Mouse (Mus musculus): ENCODE data around the gene Mrc2. TPM values are rescaled to one million over a fixed set of nuclear protein-coding genes. Genes with fewer than 3 reads are reported as not detected.

Gene Mrc2
- 10.7 and 12.4 TPM in 2 replicates for polyA plus RNA-seq (2015; fragmentation: Nextera tagmentation; extraction: Ambion mirVana)

DNA sequence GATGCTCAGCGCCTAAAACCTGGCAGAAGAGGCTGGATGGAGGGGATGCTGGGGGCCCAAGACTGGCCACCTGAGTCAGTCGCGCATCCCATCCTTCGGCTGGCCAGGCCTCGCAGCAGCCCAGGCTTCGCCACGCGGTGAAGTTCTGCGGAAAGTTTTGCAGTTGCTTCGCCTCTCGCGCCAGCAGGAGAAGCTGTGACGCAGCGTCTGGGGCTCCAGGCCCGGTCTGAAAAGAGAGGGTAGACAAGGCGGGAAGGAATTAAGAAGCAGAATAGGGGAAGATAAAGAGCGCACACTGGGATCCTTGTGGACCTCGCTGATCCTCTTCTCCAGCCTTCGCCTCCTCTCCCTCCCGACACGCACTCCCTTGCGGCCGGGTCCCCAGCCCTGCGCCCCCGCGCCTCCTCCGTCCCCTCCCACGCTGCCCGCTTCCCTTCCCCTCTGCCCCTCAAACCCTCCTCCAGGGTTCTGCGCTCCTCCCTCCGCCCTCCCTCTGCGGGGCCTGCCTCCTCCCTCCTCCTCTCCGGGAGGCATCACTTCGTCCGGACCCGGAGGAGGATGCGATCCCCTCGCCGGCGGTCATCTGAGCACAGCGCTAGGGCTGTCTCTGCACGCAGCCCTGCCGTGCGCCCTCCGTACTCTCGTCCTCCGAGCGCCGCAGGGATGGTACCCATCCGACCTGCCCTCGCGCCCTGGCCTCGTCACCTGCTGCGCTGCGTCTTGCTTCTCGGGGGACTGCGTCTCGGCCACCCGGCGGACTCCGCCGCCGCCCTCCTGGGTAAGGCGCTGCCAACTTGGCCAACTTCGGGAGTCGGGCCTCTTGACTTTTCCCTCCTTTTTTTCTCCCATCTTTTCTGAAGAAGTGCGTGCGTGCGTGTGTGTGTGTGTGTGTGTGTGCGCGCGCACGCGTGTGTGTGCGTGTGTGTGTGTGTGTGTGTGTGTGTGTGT lies at the start of gene Mrc2:
TSS of gene Mrc2 (plus strand) at position 520 of the 948 bp plus-strand sequence.
- peak within 1 kb of the TSS; percentile 69 for H3K9ac ChIP-seq
- no peaks in the 10 kb centered on the region for H3K9me3 ChIP-seq
- under 1% methylated on average over 72 of the region's 75 CpGs for WGBS
- ATAC-seq (ENCODE audit: insufficient read depth, low FRiP score, low read depth) = peak; percentile 74
- H3K36me3 ChIP-seq = no peaks in the 10 kb centered on the region
- peak within 1 kb of the TSS; percentile 93 for H3K27ac ChIP-seq
- peak within 1 kb of the TSS; percentile 88 for H3K4me2 ChIP-seq
- H3K27me3 ChIP-seq (replicated peaks) = 0 out of 2 replicates have a peak, but pooled peaks cover 10% of the 10 kb centered on the region
- peaks cover 26% of the 10 kb centered on the region; the same call in 1 of the 2 replicates for H3K4me1 ChIP-seq
- peak within 1 kb of the TSS; percentile 64 for H3K4me3 ChIP-seq (replicated peaks)

DNA sequence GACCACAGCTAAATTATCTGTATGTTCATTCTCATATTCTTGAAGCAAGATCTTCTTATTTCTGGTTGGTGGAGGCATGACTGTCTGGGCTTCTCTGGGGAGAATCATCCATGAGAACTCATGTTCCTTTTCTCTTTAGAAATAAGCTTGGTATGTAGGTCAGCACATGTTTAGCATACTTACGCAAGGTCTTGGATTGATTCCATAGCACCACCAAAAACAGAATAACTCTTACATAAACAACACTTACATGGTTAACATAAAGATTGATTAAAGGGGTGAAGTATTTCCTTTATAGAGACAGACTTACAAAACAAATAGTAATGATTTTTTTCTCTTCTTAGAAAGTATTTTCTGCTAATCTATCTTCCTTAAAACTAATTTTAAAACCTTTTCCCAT lies 46.1 kb upstream of the Mrc2 start:
- WGBS = 62% methylated on average over 1 of the region's 1 CpGs
- peaks cover 29% of the 10 kb centered on the region for H3K36me3 ChIP-seq

DNA sequence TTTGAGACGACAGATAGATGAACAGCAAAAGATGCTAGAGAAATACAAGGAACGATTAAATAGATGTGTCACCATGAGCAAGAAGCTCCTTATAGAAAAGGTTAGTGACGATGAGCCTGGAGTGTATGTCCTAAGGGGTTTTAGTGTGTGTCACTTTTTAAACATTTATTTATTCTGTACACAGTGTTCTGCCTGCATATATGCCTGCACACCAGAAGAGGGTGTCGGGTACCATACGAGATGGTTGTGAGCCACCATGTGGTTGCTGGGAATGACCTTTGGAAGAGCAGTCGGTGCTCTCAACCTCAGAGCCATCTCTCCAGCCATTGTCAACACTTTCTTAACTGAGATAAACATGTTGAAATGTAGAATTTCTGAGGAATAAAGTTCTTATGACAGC lies 45.7 kb upstream of the Mrc2 start:
- Histone ChIP-seq H3K9me3 (no peaks in the 10 kb centered on the region), H3K36me3 (peaks cover 29% of the 10 kb centered on the region), H3K4me3 (replicated peaks) (no peak overlapping the region), H3K27me3 (replicated peaks) (no peaks in the 10 kb centered on the region), H3K4me1 (no peaks in the 10 kb centered on the region), H3K27ac (no peak overlapping the region), H3K4me2 (no peak overlapping the region), H3K9ac (no peak overlapping the region)
- ATAC-seq (ENCODE audit: insufficient read depth, low FRiP score, low read depth) = no peak
- 86% methylated on average over 6 of the region's 6 CpGs for WGBS

More for the DNA sequence above, 46.1 kb upstream of the Mrc2 start:
- H3K4me1 ChIP-seq = no peaks in the 10 kb centered on the region
- no peak for ATAC-seq (ENCODE audit: insufficient read depth, low FRiP score, low read depth)
- H3K27me3 ChIP-seq (replicated peaks) = no peaks in the 10 kb centered on the region
- H3K27ac ChIP-seq = no peak overlapping the region
- no peak overlapping the region for H3K4me3 ChIP-seq (replicated peaks)
- H3K4me2 ChIP-seq = no peak overlapping the region
- no peaks in the 10 kb centered on the region for H3K9me3 ChIP-seq
- no peak overlapping the region for H3K9ac ChIP-seq

DNA sequence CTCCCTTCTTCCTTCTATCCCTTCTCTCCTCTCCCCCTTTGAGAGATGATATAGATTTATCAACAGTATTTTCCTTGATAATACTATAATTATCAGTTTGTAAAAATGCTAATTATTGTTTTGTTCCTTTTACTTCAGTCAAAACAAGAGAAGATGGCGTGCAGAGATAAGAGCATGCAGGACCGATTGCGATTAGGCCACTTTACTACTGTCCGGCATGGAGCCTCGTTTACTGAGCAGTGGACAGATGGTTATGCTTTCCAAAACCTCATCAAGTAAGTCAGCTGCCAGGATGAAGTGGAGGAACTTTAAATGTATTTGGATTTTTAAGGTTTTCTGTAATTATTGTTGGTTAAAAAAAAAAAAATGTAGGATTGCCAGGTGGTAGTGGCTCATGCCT lies 45.1 kb upstream of the Mrc2 start:
- no peak for ATAC-seq (ENCODE audit: insufficient read depth, low FRiP score, low read depth)
- Histone ChIP-seq H3K4me3 (replicated peaks) (no peak overlapping the region), H3K9ac (no peak overlapping the region), H3K9me3 (no peaks in the 10 kb centered on the region), H3K27ac (no peak overlapping the region), H3K27me3 (replicated peaks) (no peaks in the 10 kb centered on the region), H3K4me1 (no peaks in the 10 kb centered on the region), H3K4me2 (no peak overlapping the region), H3K36me3 (peaks cover 26% of the 10 kb centered on the region)
- WGBS = 95% methylated on average over 5 of the region's 5 CpGs

DNA sequence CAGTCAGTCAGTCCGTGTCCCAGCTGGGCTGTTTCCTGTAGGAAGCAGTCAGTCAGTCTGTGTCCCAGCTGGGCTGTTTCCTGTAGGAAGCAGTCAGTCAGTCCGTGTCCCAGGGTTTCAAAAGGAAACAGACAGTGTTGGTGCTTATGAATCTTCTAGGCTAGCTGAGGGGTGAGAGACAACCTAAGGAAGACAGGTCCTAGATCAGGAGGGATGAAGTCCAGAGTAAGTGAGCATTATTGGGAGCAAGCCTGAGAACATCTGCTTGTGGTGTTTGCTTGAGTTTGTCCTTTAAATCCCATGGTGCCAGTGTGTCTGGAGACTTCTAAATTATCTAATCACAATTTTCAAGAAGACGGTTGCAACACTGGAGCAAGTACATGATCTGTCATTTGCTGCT lies 32.7 kb upstream of the Mrc2 start:
- ATAC-seq (ENCODE audit: insufficient read depth, low FRiP score, low read depth) = no peak
- H3K9ac ChIP-seq = no peak overlapping the region
- no peak overlapping the region for H3K4me3 ChIP-seq (replicated peaks)
- H3K4me2 ChIP-seq = no peak overlapping the region
- no peaks in the 10 kb centered on the region for H3K9me3 ChIP-seq
- H3K4me1 ChIP-seq = no peaks in the 10 kb centered on the region
- WGBS = 75% methylated on average over 3 of the region's 3 CpGs
- no peak overlapping the region for H3K27ac ChIP-seq
- no peaks in the 10 kb centered on the region for H3K27me3 ChIP-seq (replicated peaks)
- peaks cover 28% of the 10 kb centered on the region for H3K36me3 ChIP-seq

DNA sequence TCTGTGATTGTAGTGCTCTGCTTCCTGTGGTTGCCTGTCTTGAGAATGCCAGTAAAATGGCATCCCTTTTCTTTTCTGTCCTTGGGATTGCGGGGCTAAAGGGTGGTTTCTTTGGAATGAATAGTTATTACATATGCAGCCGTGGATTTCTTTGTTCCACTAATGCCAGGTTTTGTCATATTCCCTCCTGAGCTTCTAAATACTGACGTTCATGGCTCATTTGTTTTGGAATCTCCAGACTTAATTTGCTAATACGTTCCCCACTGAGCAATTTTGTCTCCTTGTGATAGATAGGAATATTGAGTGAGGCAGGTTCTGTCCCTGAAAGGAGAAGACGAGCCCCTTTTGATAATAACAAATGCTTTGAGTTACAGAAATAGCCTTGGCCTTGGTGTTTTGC lies 31.3 kb upstream of the Mrc2 start:
- H3K9me3 ChIP-seq = no peaks in the 10 kb centered on the region
- ATAC-seq (ENCODE audit: insufficient read depth, low FRiP score, low read depth) = no peak

DNA sequence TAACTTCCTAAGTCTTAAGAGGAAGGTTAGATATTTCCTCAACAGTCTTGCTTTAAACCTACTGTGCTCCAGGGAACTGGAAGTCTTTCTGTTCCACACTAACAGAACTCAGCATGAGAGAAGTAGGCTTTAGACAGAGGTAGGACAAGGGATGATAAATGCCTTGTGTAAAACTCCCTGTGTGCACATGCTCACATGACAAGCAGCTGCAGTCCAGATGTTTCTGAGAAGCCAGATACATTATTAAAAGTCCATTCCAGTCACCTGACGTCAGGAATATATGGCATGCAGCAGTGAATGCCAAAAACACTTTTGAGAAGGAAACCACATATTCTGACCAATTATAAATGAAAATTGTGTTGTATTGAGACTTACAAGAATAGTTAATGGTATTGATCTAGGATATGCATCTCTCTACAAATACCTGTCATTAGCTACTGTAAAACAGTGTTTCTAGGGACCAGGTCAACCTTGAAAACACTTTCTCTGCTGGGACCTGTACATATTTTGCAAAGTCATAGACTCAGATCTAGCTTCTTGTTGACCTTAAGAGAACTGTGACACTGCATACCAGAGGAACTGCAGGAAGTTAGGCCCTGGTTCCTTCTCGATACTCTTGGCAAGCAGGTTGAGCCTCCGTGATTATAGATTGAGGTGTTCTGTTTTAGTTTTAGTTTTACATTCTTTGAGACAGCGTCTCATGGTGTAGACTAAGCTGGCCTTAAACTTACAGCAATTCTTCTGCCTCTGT lies 30.7 kb upstream of the Mrc2 start:
- Histone ChIP-seq H3K27ac (no peak overlapping the region), H3K27me3 (replicated peaks) (no peaks in the 10 kb centered on the region), H3K9ac (no peak overlapping the region), H3K4me2 (no peak overlapping the region), H3K4me1 (no peaks in the 10 kb centered on the region), H3K36me3 (peaks cover 29% of the 10 kb centered on the region), H3K9me3 (no peaks in the 10 kb centered on the region), H3K4me3 (replicated peaks) (no peak overlapping the region)
- WGBS = 71% methylated on average over 4 of the region's 4 CpGs
- ATAC-seq (ENCODE audit: insufficient read depth, low FRiP score, low read depth) = no peak

More for the DNA sequence above, 31.3 kb upstream of the Mrc2 start:
- H3K4me2 ChIP-seq = no peak overlapping the region
- no peak overlapping the region for H3K4me3 ChIP-seq (replicated peaks)
- H3K4me1 ChIP-seq = no peaks in the 10 kb centered on the region
- peaks cover 27% of the 10 kb centered on the region for H3K36me3 ChIP-seq
- no peaks in the 10 kb centered on the region for H3K27me3 ChIP-seq (replicated peaks)
- H3K9ac ChIP-seq = no peak overlapping the region
- H3K27ac ChIP-seq = no peak overlapping the region
- 84% methylated on average over 5 of the region's 5 CpGs for WGBS

DNA sequence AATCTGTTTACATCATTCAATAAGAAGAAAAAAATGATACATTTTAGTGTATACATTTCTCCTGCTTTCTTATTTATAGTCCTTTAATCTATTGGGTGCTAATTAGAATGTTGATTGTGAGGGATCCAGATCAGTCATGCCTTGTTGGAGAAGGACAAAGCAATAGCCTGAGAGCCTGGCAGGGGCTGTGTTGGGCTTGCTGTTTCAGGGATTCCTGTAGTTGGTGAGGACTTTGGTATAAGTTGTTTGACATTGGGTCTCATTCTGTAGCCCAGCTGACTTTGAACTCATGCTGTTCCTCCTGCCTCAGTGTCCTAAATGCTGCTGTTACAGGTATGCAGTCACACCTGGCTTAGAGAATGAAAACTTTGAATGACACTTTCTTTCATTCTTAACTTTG lies 27.9 kb upstream of the Mrc2 start:
- H3K27me3 ChIP-seq (replicated peaks) = no peaks in the 10 kb centered on the region

DNA sequence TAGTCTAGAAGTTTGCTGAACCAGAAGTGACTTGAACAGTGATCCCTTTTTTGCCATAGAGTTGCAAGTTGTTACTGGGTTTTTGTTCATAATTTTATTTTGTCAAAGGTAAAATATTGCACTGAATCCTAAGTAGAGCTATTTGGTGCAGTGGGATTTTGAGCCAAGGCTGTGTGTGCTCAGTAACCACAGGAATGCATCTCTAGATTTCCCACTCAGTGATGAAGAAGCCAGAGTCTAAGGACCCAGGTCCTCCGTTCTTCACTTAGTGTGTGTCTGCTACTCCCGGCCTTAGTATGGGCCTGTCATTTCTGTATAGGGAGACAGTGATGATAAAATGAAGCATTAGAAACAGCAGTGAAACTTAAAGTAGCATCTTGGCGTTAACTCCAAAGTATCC lies 27.5 kb upstream of the Mrc2 start:
- H3K9ac ChIP-seq = no peak overlapping the region
- H3K27me3 ChIP-seq (replicated peaks) = no peaks in the 10 kb centered on the region
- WGBS = 83% methylated on average over 3 of the region's 3 CpGs
- H3K4me1 ChIP-seq = no peaks in the 10 kb centered on the region
- no peak overlapping the region for H3K4me3 ChIP-seq (replicated peaks)
- H3K27ac ChIP-seq = no peak overlapping the region
- ATAC-seq (ENCODE audit: insufficient read depth, low FRiP score, low read depth) = no peak
- no peak overlapping the region for H3K4me2 ChIP-seq
- H3K36me3 ChIP-seq = peaks cover 22% of the 10 kb centered on the region
- no peaks in the 10 kb centered on the region for H3K9me3 ChIP-seq

More for the DNA sequence above, 27.9 kb upstream of the Mrc2 start:
- no peak overlapping the region for H3K9ac ChIP-seq
- H3K4me3 ChIP-seq (replicated peaks) = no peak overlapping the region
- no peak for ATAC-seq (ENCODE audit: insufficient read depth, low FRiP score, low read depth)
- H3K4me2 ChIP-seq = no peak overlapping the region
- H3K36me3 ChIP-seq = peaks cover 22% of the 10 kb centered on the region
- H3K4me1 ChIP-seq = no peaks in the 10 kb centered on the region
- no peak overlapping the region for H3K27ac ChIP-seq
- H3K9me3 ChIP-seq = no peaks in the 10 kb centered on the region

DNA sequence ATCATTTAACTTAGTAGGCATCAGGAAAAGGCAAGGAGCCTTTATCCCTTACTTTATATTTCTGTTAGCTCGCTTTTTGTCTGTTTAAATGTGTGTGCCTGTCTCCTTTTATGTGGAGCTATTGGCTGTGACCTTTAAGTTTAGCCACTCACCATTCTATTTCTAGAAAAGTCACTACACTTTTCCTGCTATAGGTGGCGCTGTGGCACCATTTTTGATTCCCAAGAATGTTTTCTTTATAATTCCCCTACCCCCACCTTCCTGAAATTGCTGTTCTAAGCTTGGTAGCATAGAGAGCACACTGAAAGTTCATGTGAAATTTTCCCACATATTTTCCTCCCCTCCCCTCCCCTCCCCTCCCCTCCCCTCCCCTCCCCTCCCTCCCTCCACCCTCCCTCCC lies 22.3 kb upstream of the Mrc2 start:
- WGBS = 20% methylated on average over 2 of the region's 2 CpGs

DNA sequence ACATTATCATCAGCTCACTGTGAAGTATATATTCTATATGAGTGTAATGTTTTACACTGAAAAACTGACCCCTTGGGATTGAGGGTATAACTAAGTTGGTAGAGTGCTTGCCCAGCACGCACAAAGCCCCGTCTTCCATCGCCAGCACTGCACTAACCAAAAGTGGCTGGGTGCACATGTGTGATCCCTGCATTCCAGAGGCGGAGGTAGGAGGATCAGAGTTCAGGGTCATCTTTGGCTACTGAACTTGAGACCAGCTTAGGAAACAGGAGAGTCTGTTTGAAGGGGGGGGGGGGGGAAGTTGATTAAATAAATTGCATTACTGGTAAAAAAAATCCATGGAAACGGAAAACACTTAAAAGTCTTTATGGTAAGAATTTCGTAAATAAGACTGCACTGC lies 12.0 kb upstream of the Mrc2 start:
- Histone ChIP-seq H3K27ac (no peak overlapping the region), H3K9ac (no peak overlapping the region), H3K9me3 (no peaks in the 10 kb centered on the region), H3K4me3 (replicated peaks) (no peak overlapping the region), H3K4me1 (peaks cover 2% of the 10 kb centered on the region; the same call in 1 of the 2 replicates), H3K27me3 (replicated peaks) (no peaks in the 10 kb centered on the region), H3K36me3 (peaks cover 60% of the 10 kb centered on the region), H3K4me2 (no peak overlapping the region)
- WGBS = 87% methylated on average over 6 of the region's 6 CpGs
- ATAC-seq (ENCODE audit: insufficient read depth, low FRiP score, low read depth) = no peak

More for the DNA sequence above, 22.3 kb upstream of the Mrc2 start:
- H3K4me3 ChIP-seq (replicated peaks) = no peak overlapping the region
- no peak overlapping the region for H3K27ac ChIP-seq
- H3K9me3 ChIP-seq = no peaks in the 10 kb centered on the region
- H3K9ac ChIP-seq = no peak overlapping the region
- H3K36me3 ChIP-seq = peaks cover 13% of the 10 kb centered on the region
- H3K4me2 ChIP-seq = no peak overlapping the region
- H3K4me1 ChIP-seq = no peaks in the 10 kb centered on the region
- H3K27me3 ChIP-seq (replicated peaks) = no peaks in the 10 kb centered on the region
- no peak for ATAC-seq (ENCODE audit: insufficient read depth, low FRiP score, low read depth)

DNA sequence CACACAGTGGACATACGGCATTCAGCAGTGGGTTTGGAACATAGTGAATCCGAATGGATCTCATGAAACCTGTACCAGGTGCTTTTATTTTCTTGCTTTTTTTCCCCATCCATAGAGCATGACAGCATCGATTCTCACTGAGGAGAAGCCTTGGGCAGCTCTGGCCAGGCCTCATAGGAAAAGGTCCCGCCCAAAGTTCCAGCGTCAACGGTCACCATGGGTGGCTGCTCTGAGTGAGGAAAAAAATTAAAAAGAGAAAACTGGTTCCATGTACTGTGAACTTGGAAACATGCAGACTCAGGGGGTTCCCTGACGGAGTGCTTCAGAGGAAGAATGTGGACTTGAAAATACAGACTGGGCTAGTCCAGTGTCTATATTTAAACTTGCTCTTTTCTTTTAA lies 11.2 kb upstream of the Mrc2 start:
- no peak for ATAC-seq (ENCODE audit: insufficient read depth, low FRiP score, low read depth)
- peaks cover 8% of the 10 kb centered on the region for H3K4me1 ChIP-seq
- 89% methylated on average over 7 of the region's 7 CpGs for WGBS
- no peaks in the 10 kb centered on the region for H3K27me3 ChIP-seq (replicated peaks)
- peaks cover 51% of the 10 kb centered on the region for H3K36me3 ChIP-seq
- no peak overlapping the region for H3K4me3 ChIP-seq (replicated peaks)
- no peak overlapping the region for H3K27ac ChIP-seq
- no peak overlapping the region for H3K4me2 ChIP-seq
- H3K9ac ChIP-seq = no peak overlapping the region
- no peaks in the 10 kb centered on the region for H3K9me3 ChIP-seq

Measured in stomach, embryonic 15.5 days (tissue).